Mouse (Mus musculus) fibroblast of lung, adult 2 months (primary cell): ENCODE measurements around the gene Pbxip1.

Experiments used
- DNase-seq: peaks from one replicate; pipeline ENCODE4 v3.0.0-alpha.2; 2011; ENCODE audit warnings: low read depth

The Pbxip1 gene

DNA sequence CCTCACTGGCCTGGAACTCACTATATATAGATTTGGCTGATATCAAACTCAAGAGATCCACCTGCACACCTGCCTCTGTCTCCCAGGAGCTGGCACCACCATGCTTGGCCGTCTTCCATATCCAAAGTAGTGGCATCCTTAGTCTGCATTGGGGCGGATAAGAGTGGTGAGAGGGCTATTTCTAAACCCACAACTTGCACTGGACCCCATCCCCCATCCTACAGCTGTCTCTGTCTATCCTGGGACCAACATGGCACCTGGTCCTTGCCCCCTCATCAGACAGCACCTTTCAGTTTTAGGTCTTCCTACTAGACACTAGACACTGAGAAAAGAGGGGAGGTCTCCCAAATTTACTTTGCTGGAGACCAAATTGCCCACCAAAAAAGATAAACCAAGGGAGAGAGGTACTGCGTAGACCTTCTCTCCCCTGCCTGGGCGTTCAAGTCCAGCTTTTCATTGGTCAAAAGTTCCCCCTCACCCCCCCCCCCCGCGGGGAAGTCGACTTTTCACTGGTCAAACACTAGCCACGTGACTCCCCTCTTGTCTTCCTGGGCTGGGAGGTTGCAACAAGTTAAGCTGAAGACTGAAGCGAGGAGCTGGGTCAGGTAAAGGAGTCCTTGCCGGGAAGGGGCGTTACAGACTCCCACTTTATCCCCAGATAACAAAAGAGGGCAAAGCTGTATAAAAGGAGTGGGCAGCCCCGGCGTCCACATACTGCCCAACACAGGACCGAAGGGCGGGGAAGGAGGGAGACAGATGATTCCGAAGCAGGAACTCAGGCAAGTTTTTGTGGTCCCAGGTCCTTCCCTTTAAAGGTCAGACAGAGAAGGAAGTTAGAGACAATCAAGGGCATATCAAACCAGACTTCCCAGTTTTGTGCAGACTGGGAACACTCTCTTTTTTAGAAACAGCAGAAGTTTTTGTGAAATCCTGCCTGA is at the start of gene Pbxip1:
Gene Pbxip1 (plus strand): TSS at position 531 of the 938 bp plus-strand sequence.
- DNase-seq: no peak

DNA sequence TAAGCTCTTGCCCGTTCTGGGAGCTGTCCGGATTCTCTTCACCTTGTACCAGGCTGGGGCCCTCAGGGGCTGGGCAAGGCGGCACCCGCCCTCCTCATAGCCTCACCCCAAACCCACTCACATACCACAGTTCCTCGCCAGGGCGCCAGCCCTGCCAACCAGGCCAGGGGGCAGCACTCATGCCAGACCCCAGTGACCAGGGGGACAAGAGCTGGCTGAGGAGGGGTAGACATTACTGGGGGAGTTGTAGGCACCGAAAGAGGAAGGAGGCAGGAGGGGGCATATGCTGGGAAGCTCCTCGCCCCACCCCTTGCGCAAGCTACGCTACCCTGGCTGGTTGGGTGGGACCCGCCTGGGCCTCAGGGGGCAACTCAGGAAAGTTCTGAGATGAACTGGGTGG is 48.9 kb upstream of the Pbxip1 start:
- no peak for DNase-seq

DNA sequence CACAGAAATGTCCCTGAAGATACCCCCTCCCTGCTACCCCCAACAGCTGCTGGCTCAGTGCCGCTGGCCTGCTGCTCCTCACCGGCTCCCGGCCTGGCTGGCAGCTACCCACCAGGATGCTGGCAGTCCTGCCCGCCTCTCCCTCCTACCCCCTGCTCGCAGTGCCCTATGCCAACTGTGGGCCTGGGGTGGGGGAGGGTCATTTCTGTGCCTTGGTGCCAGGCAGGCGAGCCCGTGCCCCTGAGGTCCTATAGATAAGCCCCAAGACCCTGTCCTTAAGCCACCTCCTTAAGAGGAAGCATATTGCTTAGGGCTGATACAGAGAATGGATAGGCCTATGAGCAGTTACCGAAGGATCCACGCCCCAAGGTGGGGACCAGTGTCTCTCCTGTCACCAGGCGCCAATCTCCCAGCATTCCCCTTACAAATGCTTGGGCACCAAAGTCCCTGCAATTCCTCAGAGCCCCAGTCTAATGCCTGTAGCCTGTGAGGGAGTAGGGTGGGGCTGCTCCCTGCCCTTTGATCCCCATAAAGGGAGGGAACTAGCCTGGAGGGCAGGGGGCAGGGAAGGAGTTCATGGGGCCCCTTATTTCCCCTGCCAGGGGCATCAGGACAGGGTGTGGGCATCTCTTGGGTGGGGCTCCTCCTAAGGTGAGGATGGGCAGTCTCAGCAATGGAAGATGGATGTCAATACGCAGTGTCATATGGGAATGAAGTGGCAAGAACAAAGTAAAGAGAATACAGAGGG is 48.2 kb upstream of the Pbxip1 start:
- DNase-seq: no peak

DNA sequence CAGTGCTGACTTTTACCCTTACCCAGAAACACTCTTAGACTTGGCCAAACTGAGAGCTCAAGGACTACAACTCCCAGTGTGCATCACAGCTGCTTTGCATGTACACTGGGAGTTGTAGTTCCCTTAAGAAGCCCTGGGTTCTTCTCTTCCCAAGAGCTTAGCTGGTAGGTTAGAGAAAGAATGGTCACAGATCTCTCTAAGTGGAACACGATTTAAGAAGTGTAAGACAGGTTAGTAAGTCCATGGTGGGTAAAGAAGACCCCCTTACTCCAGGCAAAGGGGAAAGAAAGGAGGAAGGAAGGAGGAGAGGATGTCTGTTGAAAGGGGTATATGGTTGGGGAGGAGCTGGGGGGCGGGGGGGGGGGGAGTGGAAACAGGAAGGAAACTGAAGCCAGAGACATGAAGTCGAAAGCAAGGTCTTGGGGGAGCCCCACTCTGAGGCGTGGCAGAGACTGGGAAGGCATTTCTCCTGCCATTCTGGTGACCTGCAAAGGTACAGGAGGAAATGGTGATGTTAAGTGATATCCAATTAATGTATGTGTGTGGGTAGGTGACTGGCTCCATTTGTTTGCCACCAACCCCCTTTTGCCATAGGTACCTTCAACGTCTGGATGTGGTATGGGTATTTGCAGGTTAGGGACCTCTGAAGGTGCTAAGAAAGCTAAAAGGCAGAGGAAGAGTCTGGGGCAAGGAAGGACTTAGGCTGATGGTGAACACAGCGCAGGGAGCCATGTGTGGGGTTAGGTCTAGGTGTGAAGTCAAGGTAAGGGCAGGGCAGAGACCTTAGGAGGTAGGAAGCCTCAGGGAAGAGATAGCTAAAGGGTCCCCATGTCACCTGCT is 47.4 kb upstream of the Pbxip1 start:
- no peak for DNase-seq

DNA sequence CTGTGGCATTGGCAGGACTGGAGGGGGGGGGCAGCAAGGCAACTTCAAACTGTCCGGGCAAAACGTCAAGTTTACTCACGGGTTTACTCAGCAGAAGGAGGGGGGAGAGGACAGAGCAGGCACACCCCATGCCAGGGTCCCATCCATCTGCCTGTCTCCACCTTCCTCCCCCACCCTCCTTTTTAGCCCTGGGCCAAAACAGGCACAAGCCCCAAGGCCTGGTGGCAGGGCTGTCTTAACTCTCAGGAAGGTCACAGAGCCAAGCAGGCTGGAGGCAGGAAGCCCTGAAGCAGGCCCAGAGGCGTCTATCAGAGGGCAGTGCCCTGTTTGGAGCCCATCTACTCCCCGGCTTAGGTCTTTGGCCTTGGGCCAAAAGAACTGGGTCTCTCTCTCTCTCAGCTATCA is 46.4 kb upstream of the Pbxip1 start:
- no peak for DNase-seq

DNA sequence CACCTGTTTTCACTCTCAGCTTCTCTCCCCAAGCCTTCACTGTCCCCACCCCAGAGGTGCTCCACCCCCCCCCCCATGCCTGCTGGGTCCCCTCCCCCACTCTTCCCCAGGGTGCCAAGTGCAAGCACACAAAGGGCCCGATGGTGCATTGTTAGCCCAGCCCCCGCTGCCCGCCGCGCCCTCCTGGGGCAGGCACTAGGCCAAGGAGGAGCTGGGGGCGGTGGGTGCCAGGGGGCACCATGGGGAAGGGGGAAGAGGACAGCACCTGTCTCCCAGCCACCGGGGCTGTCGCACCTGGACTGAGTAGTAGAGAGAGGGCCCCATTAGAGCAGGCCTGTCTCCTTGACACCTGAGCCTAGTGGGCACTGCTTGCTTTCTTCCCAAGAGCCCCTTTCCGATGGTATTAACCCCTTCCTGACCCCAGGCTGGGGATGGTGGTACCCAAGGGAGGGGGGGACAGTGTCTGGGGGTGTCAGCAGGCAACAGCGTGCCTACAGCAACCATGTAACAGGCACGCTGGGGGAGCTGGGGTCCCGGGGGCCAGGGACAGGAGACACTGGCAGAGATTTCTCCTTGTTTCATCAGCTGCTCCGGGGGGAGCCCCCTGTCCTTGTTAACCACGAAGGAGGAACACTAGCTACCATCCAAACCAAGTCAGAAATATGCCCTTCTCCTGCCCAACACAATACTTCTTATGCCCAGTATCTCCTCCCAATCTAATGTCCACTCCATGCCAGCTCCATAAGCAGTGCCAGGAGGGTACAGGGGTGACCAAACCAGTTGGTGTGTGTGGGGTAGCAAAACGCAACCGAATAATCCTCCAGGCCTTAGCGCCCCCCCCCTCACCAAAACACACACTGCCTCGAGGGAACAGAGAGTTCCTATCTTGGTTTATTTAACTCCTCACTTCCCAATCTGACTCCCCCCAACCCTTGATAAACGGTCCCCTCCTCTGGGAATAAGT is 45.5 kb upstream of the Pbxip1 start:
- DNase-seq: no peak

DNA sequence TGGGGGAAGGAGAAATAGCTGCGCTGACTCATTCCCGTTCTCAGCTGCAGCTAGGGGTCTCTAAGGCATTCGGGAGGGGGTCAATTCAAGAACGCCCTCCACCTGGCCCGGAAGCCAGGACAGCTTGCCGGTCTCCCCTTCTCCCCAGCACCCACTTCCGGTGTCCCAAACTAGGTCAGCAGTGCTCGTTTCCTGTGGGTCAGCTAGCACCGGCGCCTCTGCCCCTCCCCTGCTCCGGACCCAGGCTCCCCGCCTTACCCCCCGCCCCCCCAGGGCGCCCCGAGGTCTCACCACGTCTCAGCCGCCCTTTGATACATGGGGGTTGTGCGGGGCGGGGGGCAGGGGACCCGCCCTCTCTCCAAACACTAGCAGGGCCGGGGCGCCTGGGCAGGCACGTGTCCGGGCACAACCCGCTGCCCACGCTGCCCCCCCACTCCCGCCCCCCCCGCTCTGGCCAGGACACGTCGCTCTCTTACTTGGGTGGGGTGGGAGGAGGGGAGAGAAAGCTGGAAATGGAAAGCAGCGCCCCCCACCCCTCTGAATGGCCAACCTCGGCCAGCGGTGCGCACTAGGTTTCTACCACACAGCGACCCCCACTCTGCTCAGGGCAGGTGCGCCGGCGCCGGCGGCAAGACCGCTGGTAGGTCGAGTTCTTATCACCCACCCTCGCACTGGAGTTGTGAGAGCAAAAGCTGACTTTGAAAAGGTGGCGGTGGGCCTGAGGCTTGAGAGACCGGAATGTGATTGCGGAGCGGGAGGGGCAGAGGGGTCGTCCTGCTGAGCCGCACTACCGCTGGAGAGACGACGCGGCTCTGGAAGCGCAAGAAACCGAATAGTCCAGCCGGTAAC is 44.6 kb upstream of the Pbxip1 start:
- no peak for DNase-seq

DNA sequence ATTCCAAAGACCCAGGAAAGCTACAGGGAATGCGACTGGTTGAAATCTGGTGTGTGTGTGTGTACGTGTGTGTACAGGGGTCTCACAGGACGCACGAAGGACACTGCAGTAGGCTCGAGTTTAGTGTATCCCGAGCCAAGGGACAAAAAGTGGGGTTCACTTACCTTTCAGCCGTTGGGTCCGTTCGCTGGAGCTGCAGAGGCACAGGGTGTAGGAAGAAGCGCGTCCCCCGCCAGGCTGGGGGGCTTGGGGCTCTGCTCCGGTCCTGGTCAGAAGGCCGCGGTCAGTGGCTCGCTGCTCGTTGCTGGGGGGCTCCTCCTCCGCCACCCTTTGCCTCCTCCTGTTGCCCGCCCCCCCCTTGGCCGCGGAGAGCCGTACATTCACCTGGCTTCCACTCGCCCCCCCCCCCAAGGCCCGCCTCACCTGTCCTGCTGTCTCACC is 43.6 kb upstream of the Pbxip1 start:
- no peak for DNase-seq

DNA sequence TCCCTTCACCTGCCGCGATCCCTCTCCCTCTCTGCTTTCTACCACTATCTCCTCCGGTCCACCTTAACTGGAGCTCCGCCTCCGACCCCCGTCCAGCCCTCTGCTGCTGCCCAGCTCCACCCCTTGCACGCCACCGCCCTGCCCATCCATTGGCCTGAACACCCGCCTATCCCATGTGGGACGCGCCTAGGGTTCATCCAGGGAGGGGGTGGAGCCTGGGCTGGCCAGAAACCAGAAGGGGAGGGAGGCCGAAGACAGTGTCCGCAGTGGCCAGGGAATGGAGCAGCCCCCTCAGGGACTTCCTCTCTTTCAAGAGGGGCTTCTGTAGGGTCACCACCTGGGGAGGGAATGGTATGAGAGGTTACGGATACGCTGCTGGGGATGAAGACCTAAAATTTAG is 42.9 kb upstream of the Pbxip1 start:
- DNase-seq: peak; percentile 95

DNA sequence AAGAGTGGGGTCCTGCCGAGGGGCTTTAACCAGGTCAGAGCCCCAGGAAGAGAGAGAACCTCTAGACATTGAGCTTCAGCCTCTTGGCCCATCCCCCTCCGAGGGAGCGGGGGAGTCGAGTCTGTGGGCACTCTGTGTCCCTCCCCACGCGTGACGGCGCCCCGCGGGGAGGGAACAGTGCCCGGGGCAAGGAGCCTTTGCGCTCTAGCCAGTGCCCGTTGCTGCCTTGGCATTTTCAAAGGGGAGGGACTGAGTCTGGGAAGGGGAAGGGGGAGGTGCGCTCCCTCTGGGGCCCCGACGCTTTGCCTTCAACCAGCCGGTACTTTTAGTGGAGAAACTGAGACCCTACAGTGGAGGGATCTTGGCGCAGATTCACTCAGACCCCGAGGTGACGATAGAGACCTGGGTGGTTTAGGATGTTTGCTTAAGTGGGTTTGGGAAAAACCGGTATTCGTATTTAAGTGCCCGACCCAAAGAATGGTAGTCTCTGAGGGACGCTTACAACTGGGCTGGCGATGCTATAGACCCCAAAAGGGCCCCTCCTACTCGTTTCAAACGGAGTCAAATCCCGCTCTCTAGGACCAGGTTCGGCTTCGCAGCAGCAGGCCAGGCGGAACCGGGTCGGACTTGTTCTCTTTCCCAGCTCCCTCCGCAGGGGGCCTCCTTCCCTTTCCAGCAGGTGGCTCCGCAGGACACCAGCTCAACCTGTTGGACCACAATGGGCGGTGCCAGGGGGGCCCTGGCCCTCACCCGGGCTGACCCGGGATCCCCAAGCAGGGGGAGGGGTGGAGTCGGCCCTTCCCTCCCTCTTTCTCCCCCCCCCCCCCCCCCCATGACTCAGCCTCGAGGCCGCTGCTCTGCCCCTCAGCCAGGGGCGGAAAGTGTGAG is 42.3 kb upstream of the Pbxip1 start, which contains the start of gene Zbtb7b:
Gene Zbtb7b (minus strand): TSS at position 771 of the 888 bp plus-strand sequence.
- no peak for DNase-seq

DNA sequence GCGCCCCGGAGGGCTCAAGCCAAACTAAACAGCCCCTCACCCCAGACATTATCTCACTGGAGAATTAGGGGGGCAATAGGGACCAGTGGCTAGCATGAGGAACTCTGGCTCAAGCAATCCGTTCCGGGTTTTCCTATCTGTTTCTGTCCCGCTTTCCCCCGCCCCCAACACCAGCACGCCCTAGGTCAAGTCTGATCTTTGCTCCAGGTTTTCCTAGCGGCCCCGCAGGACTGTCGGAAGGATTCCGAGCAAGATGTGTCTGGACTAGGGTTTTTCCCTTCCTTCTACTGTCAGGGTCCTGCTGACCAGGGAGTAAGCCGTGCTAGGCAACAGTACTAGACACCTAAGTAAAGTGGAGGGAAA is 41.6 kb upstream of the Pbxip1 start:
- no peak for DNase-seq

DNA sequence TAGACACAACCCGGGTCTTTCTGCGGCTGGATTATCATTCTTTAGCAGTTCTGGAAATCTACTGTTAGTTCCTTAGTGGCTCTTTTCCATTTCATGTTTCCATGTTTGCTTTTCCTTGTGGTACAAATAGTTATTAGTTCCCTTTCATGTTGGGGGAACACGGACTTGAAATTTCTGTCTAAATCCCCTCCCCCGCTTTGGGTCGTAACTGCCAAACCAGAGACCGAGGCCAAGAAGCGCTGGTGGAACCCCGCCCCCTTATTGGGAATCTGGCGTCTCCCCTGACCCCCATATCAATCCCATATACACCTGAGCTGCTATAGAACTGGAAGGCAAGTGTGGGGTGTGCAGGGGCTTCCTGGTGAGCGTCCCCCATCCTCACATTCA is 41.1 kb upstream of the Pbxip1 start:
- no peak for DNase-seq

DNA sequence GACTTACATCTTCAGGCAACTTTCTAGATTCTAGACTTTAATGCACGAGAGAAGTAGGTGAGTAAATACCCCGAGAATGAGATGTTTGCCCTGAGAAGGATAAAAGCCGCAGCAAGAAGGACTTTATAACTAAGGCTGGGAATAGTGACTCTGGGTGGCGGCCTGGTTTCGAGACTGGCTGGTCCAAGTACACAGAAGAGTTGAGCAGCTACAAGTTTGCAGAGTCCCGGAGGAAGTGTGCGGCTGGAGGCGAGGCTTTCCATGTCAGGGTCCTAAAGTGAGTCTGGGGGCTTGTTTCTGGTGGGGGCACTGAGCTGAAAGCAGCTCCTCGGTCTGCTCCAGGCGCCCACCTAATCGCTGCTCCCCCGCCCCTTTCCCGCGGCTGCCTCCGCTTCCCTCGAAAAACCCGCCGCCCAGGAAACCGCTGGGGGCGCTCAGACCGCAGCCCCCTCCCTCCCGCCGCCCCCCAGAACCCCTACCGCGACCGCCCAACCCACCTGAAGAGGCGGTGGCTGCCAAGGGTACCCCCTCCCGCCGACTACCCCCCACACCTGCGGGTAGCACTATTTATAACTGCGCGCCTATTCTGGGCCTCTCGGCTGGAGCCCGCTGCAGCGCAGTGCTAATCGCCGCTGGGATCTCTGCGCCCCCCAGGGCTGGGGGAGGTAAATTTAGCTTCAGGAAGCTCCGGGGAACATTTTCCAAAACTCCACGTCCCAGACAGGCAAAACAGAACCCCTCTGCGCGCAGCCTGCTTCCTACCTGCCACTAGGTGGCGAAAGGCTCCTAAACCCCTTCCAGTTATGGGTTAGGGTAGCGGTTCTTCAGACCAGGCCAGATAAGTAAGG is 40.5 kb upstream of the Pbxip1 start:
- no peak for DNase-seq

DNA sequence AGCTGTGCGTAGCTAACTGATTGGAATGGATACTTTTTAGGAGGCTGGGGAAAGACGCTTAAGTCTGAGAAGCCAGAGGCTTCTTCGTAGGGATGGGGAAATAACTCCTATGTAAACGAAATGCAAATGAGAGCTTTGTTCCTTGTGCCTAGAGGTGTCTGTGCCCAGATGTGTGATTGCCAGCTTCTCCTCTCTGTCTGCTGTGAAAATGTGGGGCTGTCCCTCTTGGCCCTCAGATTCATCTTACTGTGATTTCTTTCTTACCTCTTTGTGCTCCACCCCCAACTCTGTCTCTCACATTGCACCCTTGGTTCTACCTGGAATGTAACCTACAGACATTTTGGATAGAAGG is 39.9 kb upstream of the Pbxip1 start:
- no peak for DNase-seq

DNA sequence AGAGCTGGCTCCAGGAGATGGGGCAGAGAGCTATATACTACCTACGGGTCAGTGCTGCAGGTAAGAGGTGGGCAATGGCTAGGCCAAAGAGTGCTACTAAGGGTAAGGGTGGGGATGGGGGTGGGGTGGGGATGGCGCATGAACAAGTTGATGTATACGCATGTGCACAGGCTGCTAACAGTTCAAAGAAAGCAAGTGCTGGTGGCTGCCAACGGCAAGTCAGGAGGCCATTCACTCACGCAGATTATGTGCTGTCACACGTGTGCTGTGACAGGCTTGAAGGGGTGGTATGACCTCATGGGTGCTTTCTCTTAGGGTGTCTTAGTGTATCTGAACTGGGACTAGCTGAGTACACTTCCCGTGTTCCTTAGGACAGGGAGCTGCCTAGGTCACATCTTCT is 35.2 kb upstream of the Pbxip1 start:
- no peak for DNase-seq

DNA sequence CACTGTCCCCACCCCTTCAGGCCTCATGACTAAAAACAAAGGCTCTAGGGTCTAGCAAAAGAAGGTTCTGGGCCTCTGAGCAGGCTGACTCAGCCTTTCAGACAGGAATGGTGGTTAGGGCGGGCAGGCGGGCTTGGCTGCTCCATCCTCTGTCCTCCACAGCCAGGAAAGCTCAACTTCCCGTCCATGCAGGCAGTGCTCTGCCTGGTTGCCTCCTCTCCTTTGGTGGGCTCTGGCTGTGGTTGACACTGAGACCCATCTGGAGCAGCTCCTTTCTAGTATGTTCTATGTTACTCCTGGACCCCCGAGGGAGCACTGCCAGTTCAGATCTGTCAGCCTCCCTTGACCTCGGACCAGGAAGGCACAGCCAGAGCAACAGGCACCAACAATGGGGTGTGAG is 33.8 kb upstream of the Pbxip1 start, which contains the start of gene Lenep:
Gene Lenep (minus strand): TSS at position 101 of the 400 bp plus-strand sequence.
- DNase-seq: no peak

DNA sequence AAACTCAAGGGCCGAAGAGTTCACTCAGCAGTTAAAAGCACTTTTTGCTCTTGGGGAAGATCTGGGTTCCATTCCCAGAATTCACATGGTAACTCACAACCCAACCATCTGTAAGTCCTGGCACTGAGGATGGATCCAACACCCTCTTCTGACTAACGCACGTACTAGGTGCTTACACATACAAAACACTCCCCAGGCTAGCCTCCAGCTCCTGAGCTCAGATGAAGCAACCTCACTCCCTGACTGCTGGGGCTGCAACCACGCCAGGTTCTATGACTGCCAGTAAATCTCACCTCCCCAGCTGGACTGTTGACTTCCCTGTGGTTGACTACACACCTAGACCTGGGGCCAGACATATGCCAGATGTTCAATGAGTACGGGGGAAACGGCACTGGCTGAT is 29.6 kb upstream of the Pbxip1 start:
- DNase-seq: no peak

DNA sequence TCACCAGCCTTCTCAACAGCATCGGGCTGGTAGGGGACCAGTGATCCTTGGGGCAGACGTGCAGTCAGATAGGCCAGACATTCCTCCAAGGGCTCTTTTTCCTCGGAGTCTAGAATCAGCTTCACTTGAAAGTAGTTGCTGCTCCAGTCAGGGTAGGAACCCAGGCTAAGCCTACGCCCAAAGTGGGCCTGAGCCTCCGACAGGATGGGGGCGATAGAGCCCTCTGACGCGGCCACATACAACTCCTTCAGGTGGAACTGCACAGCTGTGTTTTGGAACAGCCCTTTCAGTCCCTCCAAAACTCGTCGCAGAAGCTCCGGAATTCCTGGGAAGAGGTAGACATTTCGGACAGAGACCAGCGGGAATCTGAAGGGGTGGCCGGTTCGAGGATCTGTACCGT is 28.1 kb upstream of the Pbxip1 start:
- DNase-seq: no peak
